Mouse (Mus musculus): ENCODE measurements around the gene Gse1. TPM values are rescaled to one million over a fixed set of nuclear protein-coding genes. Genes with fewer than 3 reads are reported as not detected.

The Gse1 gene
- total RNA-seq, 1 experiment from 2014 or later = 16.6 TPM

GRCm38 (mm10) chr8:120442306-120443003, 214.2 kb downstream of the Gse1 start:
- no peak for ATAC-seq (replicated peaks in 1 of 2; ENCODE audit: insufficient read depth in 1 of 2, low FRiP score in 2 of 2, low TSS enrichment in 1 of 2, low read depth in 1 of 2, poor library complexity in 2 of 2, severe bottlenecking in 2 of 2)

GRCm38 (mm10) chr8:120445249-120445648, 217.0 kb downstream of the Gse1 start:
- peak; percentile 34 to 47; a peak in 1 of 4 replicates for ATAC-seq (replicated peaks in 1 of 2; ENCODE audit: insufficient read depth in 1 of 2, low FRiP score in 2 of 2, low TSS enrichment in 1 of 2, low read depth in 1 of 2, poor library complexity in 2 of 2, severe bottlenecking in 2 of 2)

GRCm38 (mm10) chr8:120448131-120448530, 219.9 kb downstream of the Gse1 start:
- ATAC-seq (replicated peaks in 1 of 2; ENCODE audit: insufficient read depth in 1 of 2, low FRiP score in 2 of 2, low TSS enrichment in 1 of 2, low read depth in 1 of 2, poor library complexity in 2 of 2, severe bottlenecking in 2 of 2) = no peak

- ATAC-seq (replicated peaks in 1 of 2; ENCODE audit: insufficient read depth in 1 of 2, low FRiP score in 2 of 2, low TSS enrichment in 1 of 2, low read depth in 1 of 2, poor library complexity in 2 of 2, severe bottlenecking in 2 of 2) = no peak
These were observed 220.9 kb downstream of the Gse1 start for GRCm38 (mm10) chr8:120449139-120449538.

GRCm38 (mm10) chr8:120449608-120450031, 221.4 kb downstream of the Gse1 start:
- no peak for ATAC-seq (replicated peaks in 1 of 2; ENCODE audit: insufficient read depth in 1 of 2, low FRiP score in 2 of 2, low TSS enrichment in 1 of 2, low read depth in 1 of 2, poor library complexity in 2 of 2, severe bottlenecking in 2 of 2)

- ATAC-seq (replicated peaks in 1 of 2; ENCODE audit: insufficient read depth in 1 of 2, low FRiP score in 2 of 2, low TSS enrichment in 1 of 2, low read depth in 1 of 2, poor library complexity in 2 of 2, severe bottlenecking in 2 of 2) = no peak
These were observed 223.9 kb downstream of the Gse1 start for GRCm38 (mm10) chr8:120452111-120452510.

- ATAC-seq (replicated peaks in 1 of 2; ENCODE audit: insufficient read depth in 1 of 2, low FRiP score in 2 of 2, low TSS enrichment in 1 of 2, low read depth in 1 of 2, poor library complexity in 2 of 2, severe bottlenecking in 2 of 2) = no peak
These were observed 226.1 kb downstream of the Gse1 start for GRCm38 (mm10) chr8:120454404-120454803.

GRCm38 (mm10) chr8:120460375-120460774, 232.1 kb downstream of the Gse1 start:
- no peak for ATAC-seq (replicated peaks in 1 of 2; ENCODE audit: insufficient read depth in 1 of 2, low FRiP score in 2 of 2, low TSS enrichment in 1 of 2, low read depth in 1 of 2, poor library complexity in 2 of 2, severe bottlenecking in 2 of 2)

- ATAC-seq (replicated peaks in 1 of 2; ENCODE audit: insufficient read depth in 1 of 2, low FRiP score in 2 of 2, low TSS enrichment in 1 of 2, low read depth in 1 of 2, poor library complexity in 2 of 2, severe bottlenecking in 2 of 2) = no peak
These were observed 233.9 kb downstream of the Gse1 start for GRCm38 (mm10) chr8:120462119-120462551.

GRCm38 (mm10) chr8:120462611-120463010, 234.4 kb downstream of the Gse1 start:
- no peak for ATAC-seq (replicated peaks in 1 of 2; ENCODE audit: insufficient read depth in 1 of 2, low FRiP score in 2 of 2, low TSS enrichment in 1 of 2, low read depth in 1 of 2, poor library complexity in 2 of 2, severe bottlenecking in 2 of 2)

- no peak for ATAC-seq (replicated peaks in 1 of 2; ENCODE audit: insufficient read depth in 1 of 2, low FRiP score in 2 of 2, low TSS enrichment in 1 of 2, low read depth in 1 of 2, poor library complexity in 2 of 2, severe bottlenecking in 2 of 2)
These were observed 235.8 kb downstream of the Gse1 start for GRCm38 (mm10) chr8:120463918-120464584.

- ATAC-seq (replicated peaks in 1 of 2; ENCODE audit: insufficient read depth in 1 of 2, low FRiP score in 2 of 2, low TSS enrichment in 1 of 2, low read depth in 1 of 2, poor library complexity in 2 of 2, severe bottlenecking in 2 of 2) = no peak
These were observed 236.3 kb downstream of the Gse1 start for GRCm38 (mm10) chr8:120464585-120464937.

GRCm38 (mm10) chr8:120465710-120466109, 237.5 kb downstream of the Gse1 start:
- no peak for ATAC-seq (replicated peaks in 1 of 2; ENCODE audit: insufficient read depth in 1 of 2, low FRiP score in 2 of 2, low TSS enrichment in 1 of 2, low read depth in 1 of 2, poor library complexity in 2 of 2, severe bottlenecking in 2 of 2)

GRCm38 (mm10) chr8:120466266-120466665, 238.0 kb downstream of the Gse1 start:
- ATAC-seq (replicated peaks in 1 of 2; ENCODE audit: insufficient read depth in 1 of 2, low FRiP score in 2 of 2, low TSS enrichment in 1 of 2, low read depth in 1 of 2, poor library complexity in 2 of 2, severe bottlenecking in 2 of 2) = no peak

- ATAC-seq (replicated peaks in 1 of 2; ENCODE audit: insufficient read depth in 1 of 2, low FRiP score in 2 of 2, low TSS enrichment in 1 of 2, low read depth in 1 of 2, poor library complexity in 2 of 2, severe bottlenecking in 2 of 2) = no peak
These were observed 239.3 kb downstream of the Gse1 start for GRCm38 (mm10) chr8:120467598-120467997.

GRCm38 (mm10) chr8:120470170-120470569, 241.9 kb downstream of the Gse1 start:
- ATAC-seq (replicated peaks in 1 of 2; ENCODE audit: insufficient read depth in 1 of 2, low FRiP score in 2 of 2, low TSS enrichment in 1 of 2, low read depth in 1 of 2, poor library complexity in 2 of 2, severe bottlenecking in 2 of 2) = no peak

- ATAC-seq (replicated peaks in 1 of 2; ENCODE audit: insufficient read depth in 1 of 2, low FRiP score in 2 of 2, low TSS enrichment in 1 of 2, low read depth in 1 of 2, poor library complexity in 2 of 2, severe bottlenecking in 2 of 2) = no peak
These were observed 242.9 kb downstream of the Gse1 start for GRCm38 (mm10) chr8:120471166-120471565.

GRCm38 (mm10) chr8:120471752-120472151, 243.5 kb downstream of the Gse1 start:
- ATAC-seq (replicated peaks in 1 of 2; ENCODE audit: insufficient read depth in 1 of 2, low FRiP score in 2 of 2, low TSS enrichment in 1 of 2, low read depth in 1 of 2, poor library complexity in 2 of 2, severe bottlenecking in 2 of 2) = no peak

GRCm38 (mm10) chr8:120472230-120472629, 244.0 kb downstream of the Gse1 start:
- no peak for ATAC-seq (replicated peaks in 1 of 2; ENCODE audit: insufficient read depth in 1 of 2, low FRiP score in 2 of 2, low TSS enrichment in 1 of 2, low read depth in 1 of 2, poor library complexity in 2 of 2, severe bottlenecking in 2 of 2)

Measured in hematopoietic stem cell, adult 5-6 weeks (primary cell).